Mouse (Mus musculus) hindbrain, embryonic 14.5 days (tissue): Measurements from ENCODE around the gene Rhno1. TPM values are rescaled to one million over a fixed set of nuclear protein-coding genes. Genes with fewer than 3 reads are reported as not detected.
A peak's percentile ranks its signal among the peaks of the same experiment; 100 is the strongest.
"Not testable (repeated sequence)": the region's sequence is repeated elsewhere in the genome, so short reads cannot be mapped to it uniquely, and the experiment has no call there.

Experiments used
- ATAC-seq: fragments of 200-750 bp; cut with Nextera tagmentation; 2 replicates; pipeline ENCODE4 v1.8.0; 2017; ENCODE audit warnings: moderate number of reproducible peaks, mild to moderate bottlenecking, moderate TSS enrichment, moderate library complexity; ENCODE audit not compliant: low FRiP score
- DNase-seq: peaks from one replicate; pipeline ENCODE4 v3.0.0-alpha.2; 2015; ENCODE audit warnings: low spot score
- H3K27ac ChIP-seq: fragments of 300-500 bp; sonication (generic); 2 replicates; pipeline ENCODE4 v1.5.1; 2014; ENCODE audit warnings: mild to moderate bottlenecking, moderate library complexity
- H3K27me3 ChIP-seq: fragments of 300-500 bp; sonication (generic); 2 replicates; pipeline ENCODE4 v1.6.1; 2014; ENCODE audit warnings: mild to moderate bottlenecking, low read length, mixed read lengths; ENCODE audit not compliant: control insufficient read depth, insufficient read depth
- H3K36me3 ChIP-seq: fragments of 300-500 bp; sonication (generic); replicated peaks from 2 replicates; pipeline ENCODE4 v1.6.1; 2014; ENCODE audit not compliant: control insufficient read depth, insufficient read depth
- H3K4me1 ChIP-seq: fragments of 300-500 bp; sonication (generic); replicated peaks from 2 replicates; pipeline ENCODE4 v1.6.1; 2014; ENCODE audit warnings: antibody characterized with exemption, low read length, mixed read lengths; ENCODE audit not compliant: control insufficient read depth, insufficient read depth
- H3K4me2 ChIP-seq: fragments of 300-500 bp; sonication (generic); replicated peaks from 2 replicates; pipeline ENCODE4 v1.6.1; 2014; ENCODE audit warnings: mild to moderate bottlenecking, moderate library complexity
- H3K4me3 ChIP-seq: fragments of 300-500 bp; sonication (generic); replicated peaks from 2 replicates; pipeline ENCODE4 v1.5.1; 2014; ENCODE audit warnings: mild to moderate bottlenecking, low read length
- H3K9ac ChIP-seq: fragments of 300-500 bp; sonication (generic); 2 replicates; pipeline ENCODE4 v1.6.1; 2014
- H3K9me3 ChIP-seq: fragments of 300-500 bp; sonication (generic); 2 replicates; pipeline ENCODE4 v1.6.1; 2016; ENCODE audit warnings: low read length; ENCODE audit not compliant: control insufficient read depth
- WGBS: fragments of 180-500 bp; shearing (Covaris S2); extraction: QIAGEN DNeasy Blood & Tissue Kit; methylation state at CpG from one replicate; pipeline ENCODE4 v1.1.7; 2014; 5-methylcytosine and 5-hydroxymethylcytosine counted together
- polyA plus RNA-seq: library from polyadenylated mRNA; unstranded; fragments of >200 nt; fragmentation: Nextera tagmentation; extraction: Ambion mirVana; gene quantifications from 2 replicates; pipeline ENCODE4 v1.2.1, GENCODE M21; 2014

The Rhno1 gene
- polyA plus RNA-seq, 1 experiment from 2014 or later = 78.4 TPM

GRCm38 (mm10) chr6:128390683-128391082, 28.0 kb upstream of the Rhno1 start:
- Histone ChIP-seq H3K27me3 (no peaks in the 10 kb centered on the region), H3K9ac (no peak overlapping the region), H3K36me3 (no peaks in the 10 kb centered on the region), H3K4me2 (no peak overlapping the region), H3K9me3 (no peaks in the 10 kb centered on the region), H3K4me1 (no peaks in the 10 kb centered on the region), H3K27ac (no peak overlapping the region), H3K4me3 (no peak overlapping the region)
- no peak for DNase-seq
- WGBS = 71% methylated on average over 1 of the region's 1 CpGs
- no peak for ATAC-seq

GRCm38 (mm10) chr6:128389185-128389584, 26.5 kb upstream of the Rhno1 start:
- Histone ChIP-seq H3K27me3 (no peaks in the 10 kb centered on the region), H3K9ac (no peak overlapping the region), H3K4me3 (no peak overlapping the region), H3K4me2 (no peak overlapping the region), H3K4me1 (no peaks in the 10 kb centered on the region), H3K9me3 (no peaks in the 10 kb centered on the region), H3K36me3 (no peaks in the 10 kb centered on the region), H3K27ac (no peak overlapping the region)
- 92% methylated on average over 1 of the region's 1 CpGs for WGBS
- ATAC-seq (no peak), DNase-seq (no peak)

- Histone ChIP-seq H3K27ac (no peak overlapping the region), H3K36me3 (no peaks in the 10 kb centered on the region), H3K4me3 (no peak overlapping the region), H3K4me2 (no peak overlapping the region), H3K9me3 (no peaks in the 10 kb centered on the region), H3K4me1 (no peaks in the 10 kb centered on the region), H3K9ac (no peak overlapping the region), H3K27me3 (no peaks in the 10 kb centered on the region)
- 84% methylated on average over 1 of the region's 1 CpGs for WGBS
- DNase-seq (no peak), ATAC-seq (no peak)
Observed at GRCm38 (mm10) chr6:128385026-128385425, 22.3 kb upstream of the Rhno1 start.

- Histone ChIP-seq H3K27ac (no peak overlapping the region), H3K4me1 (no peaks in the 10 kb centered on the region), H3K9me3 (no peaks in the 10 kb centered on the region), H3K27me3 (no peaks in the 10 kb centered on the region), H3K36me3 (no peaks in the 10 kb centered on the region), H3K9ac (no peak overlapping the region), H3K4me3 (no peak overlapping the region), H3K4me2 (no peak overlapping the region)
- DNase-seq = no peak
- ATAC-seq = no peak
- WGBS = 76% methylated on average over 7 of the region's 7 CpGs
Observed at GRCm38 (mm10) chr6:128383752-128384151, 21.0 kb upstream of the Rhno1 start.

- no peaks in the 10 kb centered on the region for H3K36me3 ChIP-seq
Observed at GRCm38 (mm10) chr6:128381254-128381653, 18.5 kb upstream of the Rhno1 start.

GRCm38 (mm10) chr6:128380594-128381167, 18.0 kb upstream of the Rhno1 start:
- not testable (repeated sequence) for H3K27ac ChIP-seq, ATAC-seq, H3K9me3 ChIP-seq, H3K4me2 ChIP-seq, DNase-seq, H3K36me3 ChIP-seq, H3K27me3 ChIP-seq, H3K4me3 ChIP-seq, H3K9ac ChIP-seq, H3K4me1 ChIP-seq
- 87% methylated on average over 1 of the region's 1 CpGs for WGBS

More at GRCm38 (mm10) chr6:128381254-128381653, 18.5 kb upstream of the Rhno1 start:
- H3K4me3 ChIP-seq = no peak overlapping the region
- H3K27me3 ChIP-seq = no peaks in the 10 kb centered on the region
- no peaks in the 10 kb centered on the region for H3K9me3 ChIP-seq
- H3K27ac ChIP-seq = no peak overlapping the region
- no peaks in the 10 kb centered on the region for H3K4me1 ChIP-seq
- no peak overlapping the region for H3K9ac ChIP-seq
- no peak overlapping the region for H3K4me2 ChIP-seq
- ATAC-seq = no peak
- no peak for DNase-seq
- WGBS = 85% methylated on average over 3 of the region's 3 CpGs

- Histone ChIP-seq H3K4me2 (no peak overlapping the region), H3K9me3 (no peaks in the 10 kb centered on the region), H3K9ac (no peak overlapping the region), H3K4me1 (peaks cover 4% of the 10 kb centered on the region; the same call in 1 of the 2 replicates), H3K4me3 (no peak overlapping the region), H3K27ac (no peak overlapping the region), H3K36me3 (no peaks in the 10 kb centered on the region), H3K27me3 (no peaks in the 10 kb centered on the region)
- WGBS = 86% methylated on average over 16 of the region's 16 CpGs
- ATAC-seq (no peak), DNase-seq (no peak)
Observed at GRCm38 (mm10) chr6:128379636-128380035, 16.9 kb upstream of the Rhno1 start.

- no peak overlapping the region for H3K9ac ChIP-seq
- no peak overlapping the region for H3K27ac ChIP-seq
- H3K36me3 ChIP-seq = no peaks in the 10 kb centered on the region
- no peak overlapping the region for H3K4me2 ChIP-seq
- H3K9me3 ChIP-seq = no peaks in the 10 kb centered on the region
- no peaks in the 10 kb centered on the region for H3K27me3 ChIP-seq
- peaks cover 5% of the 10 kb centered on the region; the same call in 1 of the 2 replicates for H3K4me1 ChIP-seq
- DNase-seq (no peak), ATAC-seq (no peak)
- H3K4me3 ChIP-seq = no peak overlapping the region
- 94% methylated on average over 17 of the region's 17 CpGs for WGBS
Observed at GRCm38 (mm10) chr6:128376371-128377085, 13.8 kb upstream of the Rhno1 start.

- WGBS = 21% methylated on average over 6 of the region's 6 CpGs
- no peaks in the 10 kb centered on the region for H3K27me3 ChIP-seq
- H3K4me2 ChIP-seq = no peak within 1 kb of the TSS
- H3K9ac ChIP-seq = no peak within 1 kb of the TSS
- H3K27ac ChIP-seq = peak within 1 kb of the TSS; percentile 49; the same call in 1 of the 2 replicates
- no peak within 1 kb of the TSS for H3K4me3 ChIP-seq
- no peaks in the 10 kb centered on the region for H3K36me3 ChIP-seq
- peak; percentile 75; the same call in 1 of the 2 replicates for ATAC-seq
- peaks cover 5% of the 10 kb centered on the region; the same call in 1 of the 2 replicates for H3K4me1 ChIP-seq
- DNase-seq = peak; percentile 54
- H3K9me3 ChIP-seq = no peaks in the 10 kb centered on the region
Observed at GRCm38 (mm10) chr6:128375192-128375591, 12.5 kb upstream of the Rhno1 start, which contains the start of the genes Tex52 and Gm44596. TSS of gene Tex52 (plus strand) at chr6:128375456. TSS of gene Gm44596 (plus strand) at chr6:128375503.
